Mouse (Mus musculus) kidney, embryonic 16.5 days (tissue): ENCODE measurements around the gene Ttll13. TPM values are rescaled to one million over a fixed set of nuclear protein-coding genes. Genes with fewer than 3 reads are reported as not detected.
A peak's percentile ranks its signal among the peaks of the same experiment; 100 is the strongest.

Experiments
- ATAC-seq: fragments of 200-750 bp; cut with Nextera tagmentation; 2 replicates; pipeline ENCODE4 v1.8.0; 2017; ENCODE audit warnings: moderate TSS enrichment; ENCODE audit not compliant: low FRiP score, low TSS enrichment
- H3K27ac ChIP-seq: fragments of 300-500 bp; sonication (generic); 2 replicates; pipeline ENCODE4 v1.5.1; 2014; ENCODE audit warnings: low read length
- H3K27me3 ChIP-seq: fragments of 300-500 bp; sonication (generic); 2 replicates; pipeline ENCODE4 v1.6.1; 2014; ENCODE audit warnings: low read length, control low read depth, mixed read lengths; ENCODE audit not compliant: insufficient read depth
- H3K36me3 ChIP-seq: fragments of 300-500 bp; sonication (generic); 2 replicates; pipeline ENCODE4 v1.6.1; 2014; ENCODE audit warnings: low read length, control low read depth, mixed read lengths; ENCODE audit not compliant: insufficient read depth
- H3K4me1 ChIP-seq: fragments of 300-500 bp; sonication (generic); 2 replicates; pipeline ENCODE4 v1.6.1; 2014; ENCODE audit warnings: low read length, control low read depth, mixed read lengths; ENCODE audit not compliant: insufficient read depth
- H3K4me2 ChIP-seq: fragments of 300-500 bp; sonication (generic); replicated peaks from 2 replicates; pipeline ENCODE4 v1.6.1; 2014; ENCODE audit warnings: low read depth, low read length
- H3K4me3 ChIP-seq: fragments of 300-500 bp; sonication (generic); 2 replicates; pipeline ENCODE4 v1.5.1; 2014; ENCODE audit warnings: mild to moderate bottlenecking, low read length
- H3K9ac ChIP-seq: fragments of 300-500 bp; sonication (generic); replicated peaks from 2 replicates; pipeline ENCODE4 v1.6.1; 2014; ENCODE audit warnings: low read length
- H3K9me3 ChIP-seq: fragments of 300-500 bp; sonication (generic); 2 replicates; pipeline ENCODE4 v1.6.1; 2016; ENCODE audit warnings: low read length, control low read depth
- WGBS: fragments of 180-500 bp; shearing (Covaris S2); extraction: QIAGEN DNeasy Blood & Tissue Kit; methylation state at CpG from one replicate; pipeline ENCODE4 v1.1.7; 2014; 5-methylcytosine and 5-hydroxymethylcytosine counted together
- polyA plus RNA-seq: library from polyadenylated mRNA; unstranded; fragments of >200 nt; fragmentation: Nextera tagmentation; extraction: Ambion mirVana; gene quantifications from 2 replicates; pipeline ENCODE4 v1.2.1, GENCODE M21; 2015

Gene Ttll13
- polyA plus RNA-seq, 1 experiment from 2014 or later: 1.4 TPM

DNA sequence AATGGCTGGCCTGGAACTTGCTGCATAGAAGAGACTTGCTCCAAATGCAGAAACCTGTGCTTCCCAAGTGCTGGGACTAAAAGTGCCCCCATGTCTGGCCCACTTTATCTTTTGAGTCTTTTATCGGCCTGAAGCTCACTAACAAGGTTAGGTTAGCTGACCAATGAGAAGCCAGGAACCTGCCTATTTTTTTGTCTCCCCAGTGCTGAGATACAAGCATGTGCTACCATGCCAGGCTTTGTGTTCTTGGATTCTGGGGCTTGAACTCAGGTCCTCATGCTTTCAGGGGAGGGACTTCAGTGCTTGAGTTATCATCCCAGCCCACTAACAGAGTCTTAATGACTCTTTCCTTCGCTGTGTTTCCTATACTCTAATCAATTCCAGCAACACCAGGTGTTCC, 11.5 kb downstream of the Ttll13 start:
- H3K9ac ChIP-seq: no peak overlapping the region
- no peaks in the 10 kb centered on the region for H3K36me3 ChIP-seq
- H3K9me3 ChIP-seq: no peaks in the 10 kb centered on the region
- no peak overlapping the region for H3K4me3 ChIP-seq
- no peak overlapping the region for H3K27ac ChIP-seq
- no peak for ATAC-seq
- peaks cover 15% of the 10 kb centered on the region; the same call in 1 of the 2 replicates for H3K4me1 ChIP-seq
- no peaks in the 10 kb centered on the region for H3K27me3 ChIP-seq
- H3K4me2 ChIP-seq: no peak overlapping the region
- 62% methylated on average over 2 of the region's 2 CpGs for WGBS

DNA sequence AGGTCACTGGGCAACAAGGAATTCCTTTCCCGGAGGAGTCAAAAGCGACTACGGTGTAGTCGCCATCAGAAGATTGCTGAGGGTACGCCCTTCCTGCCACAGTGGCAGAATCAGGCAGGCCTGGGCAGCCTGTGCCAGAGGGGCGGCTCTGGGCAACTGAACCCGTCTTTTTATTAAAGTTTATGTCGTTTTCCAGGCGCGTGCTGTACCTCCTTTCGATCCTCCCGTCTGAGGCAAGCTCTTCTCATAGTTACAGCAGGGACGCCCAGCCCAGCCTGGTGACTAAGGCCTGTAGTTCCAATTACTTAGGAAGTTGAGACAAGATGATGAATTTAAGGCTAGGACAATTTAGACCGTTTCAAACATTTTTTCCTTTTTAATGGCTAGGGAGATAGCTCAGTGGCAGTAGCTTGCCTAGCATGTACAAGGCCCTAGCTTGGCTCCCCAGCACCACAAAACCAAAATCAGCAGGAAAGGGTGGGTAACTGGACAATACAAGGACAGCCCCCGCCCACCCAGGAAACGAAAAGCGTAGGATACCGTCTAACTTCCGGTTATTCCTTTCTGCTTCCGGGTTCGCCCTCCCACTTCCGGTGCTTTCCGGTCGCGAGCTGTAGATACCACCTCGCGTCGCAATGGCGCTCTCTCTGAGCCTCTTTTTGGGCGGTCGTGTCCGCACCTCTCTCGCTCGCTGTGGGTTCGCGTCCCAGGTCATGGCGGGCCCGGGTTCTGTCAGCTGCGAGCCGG, 14.6 kb downstream of the Ttll13 start, which contains the start of gene Ngrn:
TSS of gene Ngrn (plus strand) at position 591 of the 747 bp plus-strand sequence.
- H3K27me3 ChIP-seq: no peaks in the 10 kb centered on the region
- H3K4me1 ChIP-seq: peaks cover 15% of the 10 kb centered on the region; the same call in 1 of the 2 replicates
- peak; percentile 87 for ATAC-seq
- peak within 1 kb of the TSS; percentile 88 for H3K4me2 ChIP-seq
- 27% methylated on average over 40 of the region's 40 CpGs for WGBS
- peaks cover 16% of the 10 kb centered on the region for H3K36me3 ChIP-seq
- peak within 1 kb of the TSS; percentile 75 for H3K9ac ChIP-seq
- H3K9me3 ChIP-seq: no peaks in the 10 kb centered on the region
- peak within 1 kb of the TSS; percentile 61 for H3K27ac ChIP-seq
- H3K4me3 ChIP-seq: peak within 1 kb of the TSS; percentile 86

GRCm38 (mm10) chr7:80261372-80261990, 15.3 kb downstream of the Ttll13 start:
- 2% methylated on average over 32 of the region's 32 CpGs for WGBS
- peak; percentile 79 for ATAC-seq

DNA sequence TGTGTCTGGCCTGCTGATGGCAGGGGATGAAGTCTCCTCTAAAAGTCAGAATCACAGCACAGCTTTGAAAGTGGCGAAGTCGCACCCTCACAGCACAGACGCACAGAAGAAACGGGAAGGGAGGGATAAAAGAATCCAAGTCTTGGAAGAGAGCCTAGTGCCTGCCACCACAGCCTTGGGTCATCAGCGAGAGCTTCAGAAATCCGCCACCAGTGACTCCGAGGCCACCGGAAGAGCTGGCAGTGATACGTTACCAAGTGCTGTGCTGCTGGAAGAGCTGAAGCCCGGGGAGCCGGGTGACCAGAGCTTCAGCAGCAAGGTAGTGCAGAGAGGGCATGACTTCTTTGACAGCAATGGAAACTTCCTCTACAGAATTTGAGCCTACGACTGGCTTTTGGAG, 18.4 kb downstream of the Ttll13 start:
- Histone ChIP-seq H3K4me3 (no peak overlapping the region), H3K9me3 (no peaks in the 10 kb centered on the region), H3K9ac (no peak overlapping the region), H3K4me2 (no peak overlapping the region), H3K27ac (no peak overlapping the region), H3K27me3 (no peaks in the 10 kb centered on the region), H3K36me3 (peaks cover 25% of the 10 kb centered on the region), H3K4me1 (peaks cover 19% of the 10 kb centered on the region)
- ATAC-seq: no peak
- 97% methylated on average over 12 of the region's 12 CpGs for WGBS

More at GRCm38 (mm10) chr7:80261372-80261990, 15.3 kb downstream of the Ttll13 start:
- Histone ChIP-seq H3K36me3 (peaks cover 18% of the 10 kb centered on the region), H3K4me2 (peak overlapping the region; percentile 88), H3K27ac (peak overlapping the region; percentile 61), H3K4me3 (peak overlapping the region; percentile 86), H3K4me1 (peaks cover 15% of the 10 kb centered on the region; the same call in 1 of the 2 replicates), H3K9me3 (no peaks in the 10 kb centered on the region), H3K9ac (peak overlapping the region; percentile 75), H3K27me3 (no peaks in the 10 kb centered on the region)

- no peak for ATAC-seq
- no peaks in the 10 kb centered on the region for H3K27me3 ChIP-seq
- peaks cover 25% of the 10 kb centered on the region for H3K36me3 ChIP-seq
- no peak overlapping the region for H3K4me3 ChIP-seq
- no peak overlapping the region for H3K9ac ChIP-seq
- H3K9me3 ChIP-seq: no peaks in the 10 kb centered on the region
- no peak overlapping the region for H3K4me2 ChIP-seq
- WGBS: 77% methylated on average over 1 of the region's 1 CpGs
- peaks cover 12% of the 10 kb centered on the region for H3K4me1 ChIP-seq
- no peak overlapping the region for H3K27ac ChIP-seq
These were observed 21.6 kb downstream of the Ttll13 start for GRCm38 (mm10) chr7:80267764-80268163.

- Histone ChIP-seq H3K36me3 (peaks cover 32% of the 10 kb centered on the region), H3K27ac (peak within 1 kb of the TSS; percentile 71), H3K4me2 (peak within 1 kb of the TSS; percentile 86), H3K9ac (peak within 1 kb of the TSS; percentile 82), H3K4me3 (peak within 1 kb of the TSS; percentile 80), H3K27me3 (no peaks in the 10 kb centered on the region), H3K4me1 (peaks cover 12% of the 10 kb centered on the region), H3K9me3 (peaks cover 1% of the 10 kb centered on the region)
- peak; percentile 96 for ATAC-seq
- 4% methylated on average over 21 of the region's 21 CpGs for WGBS
These were observed 22.9 kb downstream of the Ttll13 start, which contains the start of gene Vps33b for GRCm38 (mm10) chr7:80268897-80269750. TSS of gene Vps33b (plus strand) at chr7:80269649.

DNA sequence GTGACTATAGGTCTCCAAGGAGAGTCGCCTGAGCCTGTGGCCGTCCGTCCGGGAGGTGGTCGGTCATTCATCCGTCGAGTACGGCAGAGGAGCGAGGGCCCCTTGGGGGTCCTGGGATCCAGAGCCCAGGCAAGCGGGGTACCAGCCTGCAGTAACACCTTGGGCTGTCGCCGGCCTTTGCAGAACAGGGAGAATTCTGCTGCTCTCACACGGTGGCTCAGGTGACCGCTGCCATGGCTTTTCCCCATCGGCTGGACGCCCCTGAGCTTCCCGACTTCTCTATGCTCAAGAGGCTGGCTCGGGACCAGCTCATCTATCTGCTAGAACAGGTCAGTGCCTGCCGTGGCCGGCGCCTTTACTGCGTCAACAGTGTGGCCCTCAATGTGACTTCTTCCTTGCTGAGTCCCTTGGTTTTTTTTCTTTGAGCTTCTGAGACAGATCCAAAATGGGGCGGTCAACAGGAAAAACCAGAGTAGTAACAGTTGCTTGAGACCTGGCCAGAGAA, 23.6 kb downstream of the Ttll13 start:
- Histone ChIP-seq H3K27ac (peak overlapping the region; percentile 50), H3K9ac (peak overlapping the region; percentile 82), H3K9me3 (peaks cover 8% of the 10 kb centered on the region), H3K36me3 (peaks cover 32% of the 10 kb centered on the region), H3K27me3 (no peaks in the 10 kb centered on the region), H3K4me1 (peaks cover 12% of the 10 kb centered on the region), H3K4me2 (peak overlapping the region; percentile 86), H3K4me3 (peak overlapping the region; percentile 80)
- ATAC-seq: peak; percentile 46; the same call in 1 of the 2 replicates
- WGBS: under 1% methylated on average over 23 of the region's 23 CpGs

DNA sequence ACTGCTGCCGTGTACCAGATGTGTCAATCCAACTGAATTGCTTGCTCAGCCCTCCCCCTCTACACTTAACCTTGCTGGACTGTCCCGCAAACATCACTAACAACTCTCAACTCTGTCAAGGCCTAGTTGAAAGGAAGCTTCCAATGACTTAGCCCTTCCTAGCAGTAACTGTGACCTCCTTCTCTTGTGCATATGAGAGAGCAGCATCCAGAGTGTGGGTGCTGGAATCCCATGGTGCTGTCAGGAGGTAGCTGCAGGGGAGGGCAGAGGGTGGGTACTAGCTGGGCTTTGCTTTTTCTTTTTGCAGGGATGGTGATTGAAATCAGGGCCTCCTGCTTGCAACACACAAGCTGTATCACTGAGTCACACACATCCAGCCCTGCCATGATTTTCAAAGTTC, 27.3 kb downstream of the Ttll13 start:
- ATAC-seq: no peak
- 95% methylated on average over 2 of the region's 2 CpGs for WGBS

GRCm38 (mm10) chr7:80276374-80276773, 30.2 kb downstream of the Ttll13 start:
- H3K4me1 ChIP-seq: no peaks in the 10 kb centered on the region
- ATAC-seq: no peak
- H3K9ac ChIP-seq: no peak overlapping the region
- no peaks in the 10 kb centered on the region for H3K27me3 ChIP-seq
- WGBS: 95% methylated on average over 4 of the region's 4 CpGs
- no peak overlapping the region for H3K27ac ChIP-seq
- H3K9me3 ChIP-seq: peaks cover 13% of the 10 kb centered on the region
- peaks cover 49% of the 10 kb centered on the region for H3K36me3 ChIP-seq
- no peak overlapping the region for H3K4me3 ChIP-seq
- no peak overlapping the region for H3K4me2 ChIP-seq

More for the DNA sequence above, 27.3 kb downstream of the Ttll13 start:
- Histone ChIP-seq H3K36me3 (peaks cover 33% of the 10 kb centered on the region), H3K9ac (no peak overlapping the region), H3K4me1 (peaks cover 12% of the 10 kb centered on the region), H3K4me3 (no peak overlapping the region), H3K27me3 (no peaks in the 10 kb centered on the region), H3K9me3 (peaks cover 13% of the 10 kb centered on the region), H3K4me2 (no peak overlapping the region), H3K27ac (no peak overlapping the region)
